Mouse (Mus musculus): ENCODE measurements around the gene Pld4. TPM values are rescaled to one million over a fixed set of nuclear protein-coding genes. Genes with fewer than 3 reads are reported as not detected.

Pld4 gene
- total RNA-seq, 2 experiments from 2014 or later = 26.6 to 26.7 TPM

Other genes starting within 250 kb of the Pld4 start
- not detected in 2 replicates for gene Tmem179, start 243.9 kb upstream of the Pld4 start, total RNA-seq (2015)
- gene Tmem179, start 243.9 kb upstream of the Pld4 start, total RNA-seq (2017) = not detected in 2 replicates
- gene Inf2, start 171.9 kb upstream of the Pld4 start, total RNA-seq (2015) = 11.0 and 13.6 TPM in 2 replicates
- 4.8 and 7.1 TPM in 2 replicates for gene Inf2, start 171.9 kb upstream of the Pld4 start, total RNA-seq (2017)
- 113 and 131 TPM in 2 replicates for gene Adssl1, start 140.6 kb upstream of the Pld4 start, total RNA-seq (2015)
- gene Adssl1, start 140.6 kb upstream of the Pld4 start, total RNA-seq (2017) = 113 and 126 TPM in 2 replicates
- gene Siva1, start 116.0 kb upstream of the Pld4 start, total RNA-seq (2015) = 163 and 168 TPM in 2 replicates
- 291 and 325 TPM in 2 replicates for gene Siva1, start 116.0 kb upstream of the Pld4 start, total RNA-seq (2017)
- gene Akt1, start 85.8 kb upstream of the Pld4 start, total RNA-seq (2015) = 84.3 and 85.6 TPM in 2 replicates
- 74.8 and 96.1 TPM in 2 replicates for gene Akt1, start 85.8 kb upstream of the Pld4 start, total RNA-seq (2017)
- 1.8 and 2.1 TPM in 2 replicates for gene Zbtb42, start 81.8 kb upstream of the Pld4 start, total RNA-seq (2015)
- gene Zbtb42, start 81.8 kb upstream of the Pld4 start, total RNA-seq (2017) = 0.54 and 0.92 TPM in 2 replicates
- 0.59 and 2.1 TPM in 2 replicates for gene Cep170b, start 40.2 kb upstream of the Pld4 start, total RNA-seq (2015)
- gene Cep170b, start 40.2 kb upstream of the Pld4 start, total RNA-seq (2017) = 1.1 and 4.7 TPM in 2 replicates
- not detected in 2 replicates for gene Ahnak2, start 42.0 kb downstream of the Pld4 start, total RNA-seq (2015)
- gene Ahnak2, start 42.0 kb downstream of the Pld4 start, total RNA-seq (2017) = not detected in 2 replicates
- 0.39 and 0.52 TPM in 2 replicates for gene Clba1, start 48.3 kb downstream of the Pld4 start, total RNA-seq (2015)
- gene Clba1, start 48.3 kb downstream of the Pld4 start, total RNA-seq (2017) = 0.87 and 1.0 TPM in 2 replicates
- 64.3 and 68.9 TPM in 2 replicates for gene Cdca4, start 68.8 kb downstream of the Pld4 start, total RNA-seq (2015)
- 56.8 and 63.6 TPM in 2 replicates for gene Cdca4, start 68.8 kb downstream of the Pld4 start, total RNA-seq (2017)
- 11.4 and 14.1 TPM in 2 replicates for gene Gpr132, start 107.6 kb downstream of the Pld4 start, total RNA-seq (2015)
- 5.7 and 6.1 TPM in 2 replicates for gene Gpr132, start 107.6 kb downstream of the Pld4 start, total RNA-seq (2017)
- gene Jag2, start 169.1 kb downstream of the Pld4 start, total RNA-seq (2015) = 0.64 and 0.78 TPM in 2 replicates
- 2.4 and 4.5 TPM in 2 replicates for gene Jag2, start 169.1 kb downstream of the Pld4 start, total RNA-seq (2017)
- 12.6 and 13.4 TPM in 2 replicates for gene Nudt14, start 181.5 kb downstream of the Pld4 start, total RNA-seq (2015)
- 14.8 TPM in 2 replicates for gene Nudt14, start 181.5 kb downstream of the Pld4 start, total RNA-seq (2017)
- gene Btbd6, start 215.8 kb downstream of the Pld4 start, total RNA-seq (2015) = 7.7 and 9.5 TPM in 2 replicates
- 5.2 and 6.4 TPM in 2 replicates for gene Btbd6, start 215.8 kb downstream of the Pld4 start, total RNA-seq (2017)
- 24.0 and 29.3 TPM in 2 replicates for gene Brf1, start 240.0 kb downstream of the Pld4 start, total RNA-seq (2015)
- 27.2 and 39.0 TPM in 2 replicates for gene Brf1, start 240.0 kb downstream of the Pld4 start, total RNA-seq (2017)

All from megakaryocyte progenitor cell, adult 5-6 weeks (primary cell).